Mouse (Mus musculus) limb, embryonic 14.5 days (tissue): ENCODE data around the gene Ppip5k2. TPM values are rescaled to one million over a fixed set of nuclear protein-coding genes. Genes with fewer than 3 reads are reported as not detected.
"Not testable (repeated sequence)": the region's sequence is repeated elsewhere in the genome, so short reads cannot be mapped to it uniquely, and the experiment has no call there.

Source experiments
- ATAC-seq: fragments of 200-750 bp; cut with Nextera tagmentation; 2 replicates; pipeline ENCODE4 v1.8.0; 2017; ENCODE audit warnings: low read depth, moderate number of reproducible peaks, moderate TSS enrichment; ENCODE audit not compliant: low FRiP score
- DNase-seq: peaks from one replicate; pipeline ENCODE4 v3.0.0-alpha.2; 2015; ENCODE audit warnings: low spot score
- H3K27ac ChIP-seq: fragments of 300-500 bp; sonication (generic); replicated peaks from 2 replicates; pipeline ENCODE4 v1.5.1; 2014; ENCODE audit warnings: low read depth, mild to moderate bottlenecking, low read length, moderate library complexity, mixed read lengths
- H3K27me3 ChIP-seq: fragments of 300-500 bp; sonication (generic); 2 replicates; pipeline ENCODE4 v1.6.1; 2014; ENCODE audit warnings: low read length, mixed read lengths; ENCODE audit not compliant: control insufficient read depth, insufficient read depth
- H3K36me3 ChIP-seq: fragments of 300-500 bp; sonication (generic); 2 replicates; pipeline ENCODE4 v1.6.1; 2014; ENCODE audit warnings: mild to moderate bottlenecking, low read length, moderate library complexity, mixed read lengths; ENCODE audit not compliant: control insufficient read depth, insufficient read depth
- H3K4me1 ChIP-seq: fragments of 300-500 bp; sonication (generic); 2 replicates; pipeline ENCODE4 v1.6.1; 2014; ENCODE audit warnings: antibody characterized with exemption, low read length, mixed read lengths; ENCODE audit not compliant: control insufficient read depth, insufficient read depth
- H3K4me2 ChIP-seq: fragments of 300-500 bp; sonication (generic); replicated peaks from 2 replicates; pipeline ENCODE4 v1.6.1; 2014; ENCODE audit warnings: low read depth, mild to moderate bottlenecking, low read length, moderate library complexity; ENCODE audit not compliant: severe bottlenecking
- H3K4me3 ChIP-seq: fragments of 300-500 bp; sonication (generic); replicated peaks from 2 replicates; pipeline ENCODE4 v1.5.1; 2014; ENCODE audit warnings: low read length
- H3K9ac ChIP-seq: fragments of 300-500 bp; sonication (generic); 2 replicates; pipeline ENCODE4 v1.6.1; 2014; ENCODE audit warnings: mild to moderate bottlenecking, low read depth, low read length, moderate library complexity; ENCODE audit not compliant: severe bottlenecking
- H3K9me3 ChIP-seq: fragments of 300-500 bp; sonication (generic); 2 replicates; pipeline ENCODE4 v1.6.1; 2016; ENCODE audit warnings: low read length; ENCODE audit not compliant: control insufficient read depth
- POLR2A ChIP-seq: fragments of 200-500 bp; IDR thresholded peaks from 2 replicates; pipeline ENCODE4 v1.8.0; 2012; ENCODE audit warnings: inconsistent platforms, mild to moderate bottlenecking, moderate library complexity, borderline replicate concordance; ENCODE audit not compliant: insufficient read depth, insufficient read length; ENCODE audit errors: extremely low read depth
- WGBS: fragments of 180-500 bp; shearing (Covaris S2); extraction: QIAGEN DNeasy Blood & Tissue Kit; methylation state at CpG from one replicate; pipeline ENCODE4 v1.1.7; 2014; 5-methylcytosine and 5-hydroxymethylcytosine counted together
- polyA plus RNA-seq, 2 experiments: library from polyadenylated mRNA; depleted of rRNA in 1 of 2; stranded (reverse) in 1 of 2; unstranded in 1 of 2; fragments of >200 nt; fragmentation: Nextera tagmentation in 1 of 2; extraction: Ambion mirVana in 1 of 2; gene quantifications; 2 replicates each; pipeline versions ENCODE4 v1.2.1 to v1.2.3; 2012 to 2014

Gene Ppip5k2
- polyA plus RNA-seq, 2 experiments: 22.3 to 25.7 TPM

DNA sequence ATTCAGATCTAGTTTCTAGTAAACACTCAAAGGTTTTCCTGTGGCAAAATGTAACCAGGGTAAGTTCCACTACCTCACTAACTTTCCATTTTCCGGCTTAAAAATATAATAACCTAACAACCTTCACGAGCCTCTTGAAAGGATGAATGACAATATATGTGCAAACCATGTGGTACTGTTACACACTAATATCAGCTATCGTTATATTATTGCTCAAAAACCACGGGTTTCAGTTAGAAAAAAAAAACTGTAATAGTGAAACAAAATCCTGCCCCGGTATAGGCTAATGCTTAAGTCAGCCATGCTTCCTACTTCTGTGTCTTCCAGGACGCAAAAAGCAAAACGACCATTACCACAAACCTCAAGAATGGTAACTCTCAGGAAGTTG, 1.3 kb downstream of the Ppip5k2 start:
- H3K9ac ChIP-seq: peak overlapping the region; percentile 75
- H3K36me3 ChIP-seq: no peaks in the 10 kb centered on the region
- no peak for TF ChIP-seq POLR2A
- H3K27me3 ChIP-seq: no peaks in the 10 kb centered on the region
- DNase-seq: peak; percentile 30
- H3K4me2 ChIP-seq: peak overlapping the region; percentile 65
- H3K27ac ChIP-seq: no peak overlapping the region
- H3K4me1 ChIP-seq: peaks cover 12% of the 10 kb centered on the region
- peak overlapping the region; percentile 74 for H3K4me3 ChIP-seq
- H3K9me3 ChIP-seq: no peaks in the 10 kb centered on the region
- ATAC-seq: no peak
- WGBS: 10% methylated on average over 7 of the region's 7 CpGs

DNA sequence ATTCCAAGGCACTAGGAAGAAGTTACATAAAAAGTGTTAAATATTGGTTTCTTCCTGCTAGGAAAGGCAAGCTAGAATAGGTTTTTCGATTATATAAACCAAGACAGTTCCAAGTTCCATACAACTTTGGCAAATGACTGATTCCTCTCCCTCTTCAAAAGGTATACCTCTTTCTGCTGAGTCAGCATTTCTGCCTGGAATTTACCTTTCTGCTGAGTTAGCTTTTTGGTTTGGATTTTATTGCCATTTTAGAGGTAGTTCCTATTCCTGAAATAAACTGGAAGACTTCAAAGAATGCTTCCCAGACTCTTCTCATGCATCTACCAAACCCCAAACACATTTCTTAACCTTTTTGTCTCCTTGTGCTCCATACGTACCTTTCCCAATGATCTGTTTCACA, 2.1 kb downstream of the Ppip5k2 start:
- Histone ChIP-seq H3K4me3 (0 out of 2 replicates have a peak overlapping the region, but pooled peaks have one; percentile 74), H3K9me3 (no peaks in the 10 kb centered on the region), H3K27ac (no peak overlapping the region), H3K36me3 (no peaks in the 10 kb centered on the region), H3K9ac (no peak overlapping the region), H3K27me3 (no peaks in the 10 kb centered on the region), H3K4me2 (no peak overlapping the region; the same call in 1 of the 2 replicates), H3K4me1 (peaks cover 12% of the 10 kb centered on the region)
- TF ChIP-seq POLR2A: no peak
- DNase-seq (no peak), ATAC-seq (no peak)
- 77% methylated on average over 2 of the region's 2 CpGs for WGBS

DNA sequence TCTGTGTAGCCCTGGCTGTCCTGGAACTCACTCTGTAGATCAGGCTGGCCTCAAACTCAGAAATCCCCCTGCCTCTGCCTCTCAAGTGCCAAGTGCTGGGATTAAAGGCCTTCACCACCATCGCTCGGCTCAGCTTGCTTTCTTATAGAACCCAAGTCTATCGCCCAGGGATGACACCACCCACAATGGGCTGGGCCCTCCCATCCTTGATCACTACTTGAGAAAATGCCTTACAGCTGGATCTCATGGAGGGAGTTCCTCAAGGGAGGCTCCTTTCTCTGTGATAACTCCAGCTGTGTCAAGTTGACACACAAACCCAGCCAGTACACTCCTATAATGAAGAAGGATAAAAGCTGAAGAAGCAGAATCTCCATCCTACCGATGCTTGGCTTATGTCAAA, 4.5 kb downstream of the Ppip5k2 start:
- not testable (repeated sequence) for DNase-seq, H3K4me2 ChIP-seq, H3K27ac ChIP-seq, H3K9ac ChIP-seq, H3K9me3 ChIP-seq, H3K27me3 ChIP-seq, ATAC-seq, H3K36me3 ChIP-seq, H3K4me3 ChIP-seq
- H3K4me1 ChIP-seq: peaks cover 12% of the 10 kb centered on the region
- 80% methylated on average over 4 of the region's 4 CpGs for WGBS

- Histone ChIP-seq H3K4me2 (no peak overlapping the region), H3K4me3 (no peak overlapping the region), H3K9me3 (no peaks in the 10 kb centered on the region), H3K36me3 (peaks cover 12% of the 10 kb centered on the region), H3K4me1 (no peaks in the 10 kb centered on the region), H3K27ac (no peak overlapping the region), H3K9ac (no peak overlapping the region), H3K27me3 (no peaks in the 10 kb centered on the region)
- ATAC-seq (no peak), DNase-seq (no peak)
- WGBS: 95% methylated on average over 6 of the region's 6 CpGs
- no peak for TF ChIP-seq POLR2A
Measured at GRCm38 (mm10) chr1:97761477-97761876, 8.7 kb downstream of the Ppip5k2 start.

DNA sequence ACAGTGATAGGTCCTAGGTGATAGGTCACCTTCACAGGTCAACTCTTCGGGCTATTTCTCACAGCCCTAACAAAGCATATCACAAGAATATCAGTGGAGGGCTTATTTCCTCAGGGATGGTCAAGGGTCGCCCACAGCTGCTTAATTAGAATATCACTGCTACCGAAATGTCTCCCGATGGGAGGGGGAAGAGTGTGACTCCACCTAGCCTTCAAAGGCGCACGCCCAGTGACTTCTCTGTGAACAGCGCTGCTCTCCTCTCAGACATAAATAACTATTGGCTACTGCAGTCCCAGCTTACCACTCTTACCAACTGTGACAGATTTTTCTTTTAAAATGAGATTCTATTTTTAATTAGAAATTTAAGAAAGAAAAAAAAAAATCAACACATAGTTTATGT, 9.6 kb downstream of the Ppip5k2 start:
- TF ChIP-seq POLR2A: no peak
- H3K27me3 ChIP-seq: no peaks in the 10 kb centered on the region
- 85% methylated on average over 7 of the region's 7 CpGs for WGBS
- DNase-seq (no peak), ATAC-seq (no peak)
- no peaks in the 10 kb centered on the region for H3K4me1 ChIP-seq
- H3K36me3 ChIP-seq: peaks cover 15% of the 10 kb centered on the region
- H3K4me3 ChIP-seq: no peak overlapping the region
- H3K9me3 ChIP-seq: no peaks in the 10 kb centered on the region
- no peak overlapping the region for H3K4me2 ChIP-seq
- no peak overlapping the region for H3K9ac ChIP-seq
- H3K27ac ChIP-seq: no peak overlapping the region

DNA sequence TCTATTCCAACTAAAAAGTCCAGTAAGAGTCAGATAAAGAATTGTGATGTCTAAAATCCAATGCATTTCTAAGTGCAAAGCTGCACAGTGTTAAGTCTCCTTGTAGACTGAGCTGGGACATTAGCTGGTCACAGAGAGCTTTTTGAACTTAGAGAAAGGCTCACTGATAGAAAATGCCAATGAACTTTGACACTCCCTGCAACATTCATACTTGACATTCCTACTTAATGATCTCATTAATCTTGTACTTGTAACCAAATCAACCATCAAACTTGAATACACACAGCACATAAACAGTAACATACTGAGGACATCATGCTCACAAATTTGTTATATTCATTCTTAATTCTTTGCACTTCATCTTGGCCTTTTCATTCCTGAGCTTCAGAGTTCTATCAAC, 10.4 kb downstream of the Ppip5k2 start:
- DNase-seq: no peak
- no peak for ATAC-seq
- Histone ChIP-seq H3K4me1 (no peaks in the 10 kb centered on the region), H3K9ac (no peak overlapping the region), H3K36me3 (peaks cover 23% of the 10 kb centered on the region), H3K4me3 (no peak overlapping the region), H3K27ac (no peak overlapping the region), H3K9me3 (no peaks in the 10 kb centered on the region), H3K27me3 (no peaks in the 10 kb centered on the region), H3K4me2 (no peak overlapping the region)
- no peak for TF ChIP-seq POLR2A
